Mouse (Mus musculus) lung, postnatal 25 days (tissue): ENCODE results near the gene Laptm5.

Experiments used
- DNase-seq: peaks from one replicate; pipeline ENCODE4 v3.0.0; 2022; ENCODE audit warnings: low spot score

Gene Laptm5

DNA sequence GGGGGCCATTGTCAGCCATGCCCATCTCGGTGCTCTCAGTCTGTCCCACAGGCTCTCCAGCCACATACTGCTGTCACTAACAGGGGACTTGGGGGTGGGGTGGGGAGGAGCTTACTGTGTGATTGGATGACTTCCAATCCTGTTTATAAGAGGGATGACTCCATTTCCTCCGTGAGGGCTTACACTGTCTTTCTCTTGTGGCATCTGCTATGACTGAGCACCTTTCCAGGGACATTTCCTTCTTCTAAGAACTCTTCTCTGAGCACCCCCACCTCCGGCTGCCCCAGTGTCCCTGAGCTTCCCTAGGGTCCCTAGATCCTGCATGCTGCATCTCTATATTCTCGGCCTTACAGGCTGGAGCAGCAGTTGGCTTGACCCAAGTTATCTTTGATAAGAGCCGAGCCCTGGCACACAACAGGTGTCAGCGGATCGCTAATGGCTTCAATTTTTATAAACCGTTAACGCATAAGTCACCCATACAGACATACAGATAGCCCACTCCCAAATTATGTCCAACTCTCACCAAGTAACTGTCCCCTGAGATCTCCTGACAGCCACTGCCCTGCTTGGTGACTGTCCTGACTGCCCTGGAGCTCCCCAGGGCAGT lies 6.9 kb downstream of the Laptm5 start:
- DNase-seq: no peak

DNA sequence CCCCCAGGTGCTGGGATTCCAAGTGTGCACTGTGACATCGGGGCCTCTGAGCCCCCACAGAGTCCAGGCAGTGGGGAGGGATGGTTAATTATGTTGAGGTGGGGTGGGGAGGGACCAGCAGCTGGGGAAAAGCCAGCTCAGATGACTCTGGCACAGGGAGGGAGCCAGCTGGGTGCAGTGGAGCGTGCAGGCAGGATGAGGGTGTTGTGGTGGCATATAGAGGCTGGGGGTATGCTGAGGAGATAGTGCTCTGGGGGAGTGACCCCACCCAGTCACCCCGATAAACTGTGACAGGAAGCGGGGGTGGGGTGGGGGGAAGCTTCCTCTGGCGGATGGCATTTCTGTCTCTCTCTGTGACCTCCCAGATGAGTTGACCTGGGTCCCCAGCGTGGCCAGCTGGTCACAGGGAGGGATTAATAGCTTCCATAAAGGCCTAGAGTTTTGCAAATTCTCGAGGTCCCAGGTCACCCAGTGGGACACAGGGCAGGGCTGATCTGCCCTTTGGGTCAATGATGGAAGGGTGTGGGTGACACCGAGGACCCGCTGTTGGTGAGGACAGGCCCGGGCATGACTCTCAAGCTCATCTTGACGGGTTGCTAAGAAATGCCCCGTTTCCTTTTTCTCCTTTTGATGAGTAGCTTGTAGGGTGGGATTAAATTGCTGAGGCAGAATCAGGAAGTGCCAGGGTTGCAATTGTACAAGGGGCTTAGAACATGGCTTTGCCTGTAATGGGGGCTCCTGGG lies 8.2 kb downstream of the Laptm5 start:
- DNase-seq: peak; percentile 58

DNA sequence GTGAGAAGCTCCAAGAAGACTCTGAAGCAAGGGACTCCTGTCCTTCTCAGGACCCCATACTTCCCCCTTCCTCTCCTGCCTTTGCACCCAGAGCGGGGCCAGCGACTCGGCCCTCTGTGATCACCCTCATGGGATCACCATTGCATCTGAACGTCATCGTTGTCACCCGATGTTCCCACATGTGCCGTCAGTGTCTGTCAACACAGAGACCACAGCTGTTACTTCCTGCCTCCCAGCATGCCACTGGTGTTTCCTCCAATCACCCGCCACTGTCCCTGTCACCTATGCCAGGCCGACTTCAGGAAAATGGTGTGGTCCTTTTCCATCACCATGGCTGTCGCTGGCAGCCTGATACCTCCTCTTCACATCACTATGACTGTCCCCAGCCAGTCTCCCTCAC lies 9.1 kb downstream of the Laptm5 start:
- DNase-seq: peak; percentile 63

DNA sequence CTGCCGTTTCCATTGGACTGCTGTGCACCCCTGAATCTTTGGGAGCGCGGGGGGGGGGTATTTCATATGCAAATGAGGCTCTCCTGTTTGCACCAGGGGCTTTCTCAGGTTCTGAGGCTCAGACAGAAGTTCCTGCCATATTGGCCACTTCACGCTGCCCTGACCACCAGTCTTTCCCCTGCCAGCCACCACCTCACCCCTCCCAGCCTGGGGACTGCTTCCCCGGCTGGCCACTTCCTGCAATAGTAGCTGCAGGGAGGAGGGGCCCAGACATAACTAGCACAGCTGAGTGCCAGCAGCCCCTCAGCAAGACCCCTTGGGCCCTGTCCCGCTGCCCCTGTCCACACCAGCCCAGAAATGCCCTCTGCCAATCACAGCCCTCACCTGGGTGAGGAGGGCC lies 13.3 kb downstream of the Laptm5 start:
- no peak for DNase-seq

- DNase-seq: no peak
Observed at GRCm38 (mm10) chr4:130927821-130928220, 14.9 kb downstream of the Laptm5 start.

DNA sequence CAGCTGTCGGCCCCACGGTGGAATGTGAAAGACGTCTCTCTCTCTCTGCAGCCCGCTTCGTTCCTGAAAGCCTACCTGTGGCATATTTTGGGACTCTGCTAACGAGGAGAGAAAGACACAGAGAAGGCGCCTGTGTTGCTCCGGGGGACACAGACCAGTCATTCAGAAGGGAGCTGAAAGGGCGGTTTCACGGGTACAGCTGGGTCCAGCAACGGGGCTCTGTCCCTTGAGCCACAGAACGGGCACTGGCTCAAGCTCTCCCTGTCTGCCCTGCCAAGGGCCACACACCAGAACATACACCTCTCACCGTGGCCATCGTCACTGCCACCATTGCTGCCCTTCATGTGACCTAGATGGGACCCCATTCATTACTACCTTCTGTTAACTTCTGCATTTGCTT lies 29.7 kb downstream of the Laptm5 start:
- DNase-seq: no peak

DNA sequence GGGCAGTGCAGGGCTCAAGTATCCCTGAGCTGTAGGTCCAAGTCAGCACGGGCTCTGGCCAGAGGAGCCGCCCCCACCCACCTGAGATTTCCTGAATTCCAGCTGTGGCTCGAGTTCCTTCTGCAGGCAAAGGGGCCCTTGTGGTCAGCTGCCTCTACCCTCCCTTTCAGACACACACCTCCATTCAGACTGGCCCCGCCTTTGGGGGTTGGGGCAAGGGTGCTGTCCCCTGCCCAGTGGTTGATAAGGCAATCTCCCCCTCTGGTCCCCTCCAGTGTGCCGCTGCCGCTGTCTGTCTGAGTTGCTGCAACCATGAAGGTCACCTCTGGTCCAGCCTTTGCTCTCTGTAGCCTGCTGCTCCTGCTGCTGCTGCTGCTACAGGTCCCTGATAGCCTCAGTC lies 31.2 kb downstream of the Laptm5 start, which contains the start of gene Matn1:
TSS of gene Matn1 (plus strand) at position 274 of the 400 bp plus-strand sequence.
- DNase-seq: no peak

- no peak for DNase-seq
Observed at GRCm38 (mm10) chr4:130944779-130945178, 31.9 kb downstream of the Laptm5 start.

- DNase-seq: peak; percentile 10
Observed at GRCm38 (mm10) chr4:130947094-130947647, 34.2 kb downstream of the Laptm5 start.

- DNase-seq: no peak
Observed at GRCm38 (mm10) chr4:130949821-130950384, 37.0 kb downstream of the Laptm5 start.

GRCm38 (mm10) chr4:130952531-130952930 lies 39.6 kb downstream of the Laptm5 start:
- DNase-seq: no peak

- no peak for DNase-seq
Observed at GRCm38 (mm10) chr4:130957156-130957555, 44.2 kb downstream of the Laptm5 start.

DNA sequence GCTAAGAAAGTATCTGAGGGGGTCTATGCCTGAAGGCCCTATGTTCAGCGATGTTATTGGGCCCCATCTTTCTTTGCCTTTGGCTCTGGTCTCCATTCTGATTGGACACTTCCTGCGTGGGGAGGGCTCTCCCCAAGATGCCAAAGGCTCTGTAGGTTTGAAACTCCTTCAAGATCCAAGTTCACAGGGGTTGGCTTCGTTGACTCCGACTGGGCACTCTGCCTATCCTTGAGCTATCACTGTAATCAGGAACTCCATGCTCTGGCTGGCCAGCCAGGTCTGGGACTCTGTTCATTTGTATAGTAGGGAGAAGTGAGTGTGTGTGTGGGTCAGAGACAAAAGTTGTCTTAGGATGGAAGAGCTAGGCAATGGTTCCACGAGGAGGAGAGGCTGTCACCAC lies 45.9 kb downstream of the Laptm5 start:
- DNase-seq: no peak

DNA sequence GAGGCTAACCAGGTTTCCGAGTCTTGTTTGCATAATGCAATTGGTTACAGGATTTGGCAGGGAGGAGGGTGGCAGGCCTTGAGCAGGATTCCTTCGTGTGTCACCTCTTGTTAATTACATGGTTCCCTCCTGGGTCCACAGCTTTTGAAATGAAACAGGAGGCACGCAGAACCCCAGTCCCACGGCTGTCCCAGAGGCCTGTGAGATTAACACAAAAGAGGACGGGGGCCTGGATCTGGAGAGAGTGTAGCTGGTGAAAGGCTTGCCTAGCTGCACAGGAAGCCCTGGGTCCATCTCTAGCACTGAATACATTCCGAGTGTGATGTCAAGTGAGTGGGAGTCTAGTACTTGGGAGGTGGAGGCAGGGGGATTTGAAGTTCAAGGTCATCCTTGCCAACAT lies 46.8 kb downstream of the Laptm5 start:
- no peak for DNase-seq

GRCm38 (mm10) chr4:130960118-130960734 lies 47.3 kb downstream of the Laptm5 start:
- peak; percentile 76 for DNase-seq

DNA sequence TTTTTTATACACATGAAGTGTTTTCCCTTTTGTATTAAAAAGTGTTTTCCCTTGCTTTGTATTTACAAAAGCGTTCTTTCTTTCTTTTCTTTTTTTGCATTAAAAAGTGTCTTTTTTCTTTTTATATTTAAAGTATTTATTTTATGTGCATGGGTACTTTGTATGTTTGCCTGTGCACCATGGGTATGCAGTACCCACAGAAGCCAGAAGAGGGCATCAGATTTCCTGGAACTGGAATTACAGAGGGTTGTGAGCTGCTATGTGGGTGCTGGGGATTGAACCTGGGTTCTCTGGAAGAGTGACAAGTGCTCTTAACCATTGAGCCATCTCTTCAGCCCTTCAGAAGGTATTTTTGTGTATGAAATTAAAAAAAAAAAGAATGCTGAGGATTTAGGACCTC lies 58.4 kb downstream of the Laptm5 start:
- DNase-seq: no peak

DNA sequence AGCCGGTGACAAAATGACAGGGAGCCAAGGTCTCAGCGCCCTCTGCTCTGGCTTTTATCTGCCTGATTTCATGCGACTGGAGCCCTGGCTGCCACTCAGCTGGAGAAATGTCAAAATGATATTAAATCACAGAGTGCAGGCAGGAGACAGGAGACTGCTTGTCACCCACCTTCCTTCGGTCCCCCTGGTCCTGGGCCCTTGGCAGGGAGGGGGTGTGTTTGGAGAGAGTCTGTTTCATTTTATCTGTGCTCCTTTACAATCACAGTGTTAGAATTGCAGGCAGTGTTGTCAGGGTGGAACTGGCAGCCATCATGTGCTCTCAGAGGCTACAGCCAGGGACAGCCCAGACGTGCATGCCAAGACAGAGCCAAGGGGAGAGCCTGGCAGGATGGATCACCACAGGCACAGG lies 59.5 kb downstream of the Laptm5 start:
- DNase-seq: no peak

- DNase-seq: no peak
Observed at GRCm38 (mm10) chr4:130973332-130974263, 60.7 kb downstream of the Laptm5 start.

DNA sequence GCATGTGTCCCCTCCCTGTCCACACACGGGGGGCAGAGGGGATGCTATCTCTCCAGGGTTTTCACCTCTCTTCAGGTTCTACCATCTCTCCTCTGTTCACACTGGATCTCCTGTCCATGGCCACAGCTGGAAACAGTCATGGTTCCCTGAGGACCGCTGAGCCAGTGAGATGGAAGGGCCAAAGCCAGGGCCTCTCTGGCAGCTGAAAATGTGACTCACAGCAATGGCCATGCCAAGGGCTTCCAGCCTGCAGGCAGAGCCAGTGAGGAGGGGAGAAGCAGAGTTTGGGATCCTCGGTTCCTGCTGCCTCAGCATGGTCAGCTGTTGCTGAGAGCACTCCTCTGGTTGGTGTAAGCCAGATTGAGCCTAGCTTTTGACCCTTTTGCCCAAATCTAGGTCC lies 66.1 kb downstream of the Laptm5 start:
- DNase-seq: no peak

- no peak for DNase-seq
Observed at GRCm38 (mm10) chr4:130984416-130985182, 71.7 kb downstream of the Laptm5 start.
